Mouse (Mus musculus) C2C12 (cell line): ENCODE measurements around the gene Fam151a.

Experiments
- CTCF ChIP-seq: IDR thresholded peaks from one replicate; pipeline ENCODE4 v1.5.1; 2011; ENCODE audit not compliant: control insufficient read depth, insufficient read depth, insufficient read length
- MAX ChIP-seq: IDR thresholded peaks from one replicate; pipeline ENCODE4 v1.6.1; 2011; ENCODE audit warnings: mild to moderate bottlenecking, control low read depth
- MYOD1 ChIP-seq: IDR thresholded peaks from one replicate; pipeline ENCODE4 v1.6.1; 2011; ENCODE audit warnings: low read depth; ENCODE audit not compliant: control insufficient read depth, insufficient read length
- MYOG ChIP-seq: IDR thresholded peaks from one replicate; pipeline ENCODE4 v1.6.1; 2011; ENCODE audit not compliant: control insufficient read depth, insufficient read length; ENCODE audit errors: extremely low read depth

- no peak for TF ChIP-seq MYOG
- no peak for TF ChIP-seq CTCF
- TF ChIP-seq MAX: no peak
- no peak for TF ChIP-seq MYOD1
Measured at GRCm38 (mm10) chr4:106785753-106786540, 52.3 kb downstream of the Fam151a start.
